Mouse (Mus musculus): ENCODE measurements at regions not wholly inside any gene's neighbourhood (a gene's known extent, or its start where the extent isn't known, plus 50 kb on each side); places are given as distances from the start of the nearest gene placed in this dataset.

GRCm38 (mm10) chr14:25392412-25392811 lies 66.6 kb upstream of the Zmiz1 start:
- DNase-seq (no peak), ATAC-seq (no peak)
- Histone ChIP-seq H3K9ac (no peak overlapping the region), H3K36me3 (ENCODE audit: insufficient read depth) (no peaks in the 10 kb centered on the region), H3K4me2 (ENCODE audit: low read depth) (no peak overlapping the region), H3K4me1 (ENCODE audit: insufficient read depth) (peaks cover 9% of the 10 kb centered on the region), H3K27me3 (ENCODE audit: insufficient read depth, low read length) (no peaks in the 10 kb centered on the region), H3K9me3 (ENCODE audit: low read length) (no peaks in the 10 kb centered on the region), H3K4me3 (ENCODE audit: low read depth, low read length) (no peak overlapping the region), H3K27ac (ENCODE audit: low read depth, low read length) (no peak overlapping the region)
- no peak for TF ChIP-seq CTCF (IDR thresholded peaks at IDR 0.05; ENCODE audit: low read depth)
- WGBS = 77% methylated on average over 6 of the region's 6 CpGs

DNA sequence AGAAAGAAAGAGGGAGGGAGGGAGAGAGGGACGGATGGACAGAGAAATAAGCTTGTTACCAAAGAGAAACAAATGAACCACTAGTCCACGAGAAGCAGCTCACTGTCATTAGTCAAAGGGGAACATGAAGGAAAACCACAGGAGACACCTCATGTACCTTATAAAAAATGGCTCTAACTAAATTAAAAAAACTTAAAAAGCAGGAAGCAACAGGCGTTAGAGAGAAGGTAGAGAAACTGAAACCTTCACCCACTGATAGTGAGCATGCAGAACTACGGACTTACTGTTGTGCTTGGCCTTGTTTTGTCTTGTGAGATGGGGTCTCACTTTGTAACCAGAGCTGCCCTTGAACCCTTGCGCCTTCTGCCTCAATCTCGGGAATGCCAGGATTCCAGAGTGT lies 66.0 kb upstream of the Zmiz1 start:
- H3K4me1 ChIP-seq (ENCODE audit: insufficient read depth) = peaks cover 9% of the 10 kb centered on the region
- WGBS = 81% methylated on average over 6 of the region's 6 CpGs
- H3K4me3 ChIP-seq (ENCODE audit: low read depth, low read length) = no peak overlapping the region
- H3K27me3 ChIP-seq (ENCODE audit: insufficient read depth, low read length) = no peaks in the 10 kb centered on the region
- no peak overlapping the region for H3K4me2 ChIP-seq (ENCODE audit: low read depth)
- no peak for TF ChIP-seq CTCF (IDR thresholded peaks at IDR 0.05; ENCODE audit: low read depth)
- H3K27ac ChIP-seq (ENCODE audit: low read depth, low read length) = no peak overlapping the region
- ATAC-seq (no peak), DNase-seq (no peak)
- H3K9me3 ChIP-seq (ENCODE audit: low read length) = no peaks in the 10 kb centered on the region
- no peak overlapping the region for H3K9ac ChIP-seq
- H3K36me3 ChIP-seq (ENCODE audit: insufficient read depth) = no peaks in the 10 kb centered on the region

DNA sequence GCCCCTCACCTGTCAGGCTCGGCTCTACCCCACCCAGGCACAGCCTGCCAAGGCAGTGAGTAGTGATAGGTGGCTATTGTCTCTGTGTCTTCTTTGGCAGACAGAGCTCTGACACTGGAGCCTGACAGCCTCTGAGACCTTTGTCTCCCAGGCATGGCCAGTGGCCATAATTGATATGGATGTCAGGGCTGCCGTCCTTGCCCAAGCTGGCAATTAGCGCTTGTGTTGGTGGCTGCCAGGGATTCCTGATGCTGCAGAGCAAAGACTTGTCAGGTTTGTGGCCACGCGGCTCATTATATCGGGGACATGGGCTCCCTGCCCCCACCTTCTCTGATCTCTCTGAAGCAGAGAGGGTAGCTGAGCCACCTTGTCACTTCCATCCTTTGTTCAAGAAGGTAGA lies 64.1 kb upstream of the Zmiz1 start:
- H3K4me1 ChIP-seq (ENCODE audit: insufficient read depth) = peaks cover 9% of the 10 kb centered on the region
- H3K4me3 ChIP-seq (ENCODE audit: low read depth, low read length) = no peak overlapping the region
- H3K27me3 ChIP-seq (ENCODE audit: insufficient read depth, low read length) = no peaks in the 10 kb centered on the region
- no peaks in the 10 kb centered on the region for H3K9me3 ChIP-seq (ENCODE audit: low read length)
- no peak for TF ChIP-seq CTCF (IDR thresholded peaks at IDR 0.05; ENCODE audit: low read depth)
- no peaks in the 10 kb centered on the region for H3K36me3 ChIP-seq (ENCODE audit: insufficient read depth)
- H3K27ac ChIP-seq (ENCODE audit: low read depth, low read length) = no peak overlapping the region
- DNase-seq (no peak), ATAC-seq (no peak)
- H3K9ac ChIP-seq = no peak overlapping the region
- WGBS = 40% methylated on average over 6 of the region's 6 CpGs
- no peak overlapping the region for H3K4me2 ChIP-seq (ENCODE audit: low read depth)

DNA sequence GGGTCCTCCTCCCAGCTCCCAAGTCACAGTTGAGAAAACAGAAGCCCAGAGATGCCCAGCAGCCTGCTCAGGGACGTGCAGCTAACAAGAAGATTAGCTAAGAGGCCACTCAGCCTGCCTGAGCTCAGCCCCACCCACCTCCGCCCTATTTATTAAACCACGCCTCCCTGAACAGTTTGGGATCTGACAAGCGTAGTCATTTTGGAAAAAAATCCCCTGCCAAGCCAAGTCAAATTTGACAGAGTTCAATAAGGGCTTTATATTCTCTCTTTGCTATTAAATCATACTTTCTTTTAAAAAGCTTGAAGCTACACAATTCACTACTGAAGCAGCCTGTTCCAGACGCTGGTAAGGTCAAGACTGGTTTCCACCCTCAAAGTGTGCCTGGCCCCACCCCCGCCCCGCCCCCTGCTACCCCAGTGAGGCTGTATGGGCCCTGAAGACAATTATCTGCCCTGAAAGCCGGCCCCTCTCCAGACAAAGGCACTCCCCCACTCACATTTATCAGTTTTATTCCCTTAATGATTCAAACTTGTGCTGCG lies 61.9 kb upstream of the Zmiz1 start:
- DNase-seq (peak; percentile 35), ATAC-seq (peak; percentile 76)
- peak overlapping the region; percentile 66; the same call in 1 of the 2 replicates for H3K27ac ChIP-seq (ENCODE audit: low read depth, low read length)
- no peak for TF ChIP-seq CTCF (IDR thresholded peaks at IDR 0.05; ENCODE audit: low read depth)
- no peaks in the 10 kb centered on the region for H3K36me3 ChIP-seq (ENCODE audit: insufficient read depth)
- H3K9ac ChIP-seq = no peak overlapping the region
- WGBS = 3% methylated on average over 9 of the region's 9 CpGs
- H3K4me2 ChIP-seq (ENCODE audit: low read depth) = no peak overlapping the region
- no peaks in the 10 kb centered on the region for H3K9me3 ChIP-seq (ENCODE audit: low read length)
- H3K4me1 ChIP-seq (ENCODE audit: insufficient read depth) = peaks cover 6% of the 10 kb centered on the region
- H3K4me3 ChIP-seq (ENCODE audit: low read depth, low read length) = no peak overlapping the region
- no peaks in the 10 kb centered on the region for H3K27me3 ChIP-seq (ENCODE audit: insufficient read depth, low read length)

DNA sequence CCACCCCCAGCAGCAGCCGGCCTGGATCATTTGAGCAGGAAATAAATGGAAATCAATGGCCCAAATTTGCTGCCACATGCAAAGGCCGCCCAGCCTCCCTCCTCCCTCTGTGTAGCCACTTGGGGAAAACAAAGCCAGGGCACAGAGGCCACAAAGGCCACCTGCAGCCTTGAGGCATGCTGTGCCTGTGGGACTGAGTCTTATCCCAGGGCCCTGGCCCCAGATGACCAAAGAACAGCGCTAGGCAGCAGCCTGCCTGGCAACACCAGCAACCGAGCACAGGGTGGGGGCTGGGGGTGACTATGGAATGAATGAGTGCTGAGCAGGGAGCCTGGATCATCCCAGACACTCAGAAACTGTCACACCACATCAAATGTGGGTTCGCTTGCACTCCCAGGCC lies 61.2 kb upstream of the Zmiz1 start:
- 16% methylated on average over 5 of the region's 5 CpGs for WGBS
- no peak overlapping the region for H3K9ac ChIP-seq
- no peaks in the 10 kb centered on the region for H3K36me3 ChIP-seq (ENCODE audit: insufficient read depth)
- peak; percentile 58; the same call in 1 of the 2 replicates for ATAC-seq
- H3K4me1 ChIP-seq (ENCODE audit: insufficient read depth) = peaks cover 6% of the 10 kb centered on the region
- H3K4me2 ChIP-seq (ENCODE audit: low read depth) = no peak overlapping the region
- H3K27me3 ChIP-seq (ENCODE audit: insufficient read depth, low read length) = no peaks in the 10 kb centered on the region
- peak; percentile 16 for DNase-seq
- peak overlapping the region; percentile 66; the same call in 1 of the 2 replicates for H3K27ac ChIP-seq (ENCODE audit: low read depth, low read length)
- H3K4me3 ChIP-seq (ENCODE audit: low read depth, low read length) = no peak overlapping the region
- H3K9me3 ChIP-seq (ENCODE audit: low read length) = no peaks in the 10 kb centered on the region
- TF ChIP-seq CTCF (IDR thresholded peaks at IDR 0.05; ENCODE audit: low read depth) = no peak

GRCm38 (mm10) chr14:25398745-25399144 lies 60.2 kb upstream of the Zmiz1 start:
- Histone ChIP-seq H3K36me3 (ENCODE audit: insufficient read depth) (no peaks in the 10 kb centered on the region), H3K27me3 (ENCODE audit: insufficient read depth, low read length) (no peaks in the 10 kb centered on the region), H3K4me1 (ENCODE audit: insufficient read depth) (peaks cover 6% of the 10 kb centered on the region), H3K9ac (no peak overlapping the region), H3K4me2 (ENCODE audit: low read depth) (no peak overlapping the region), H3K9me3 (ENCODE audit: low read length) (no peaks in the 10 kb centered on the region), H3K27ac (ENCODE audit: low read depth, low read length) (no peak overlapping the region), H3K4me3 (ENCODE audit: low read depth, low read length) (no peak overlapping the region)
- DNase-seq (no peak), ATAC-seq (no peak)
- TF ChIP-seq CTCF (IDR thresholded peaks at IDR 0.05; ENCODE audit: low read depth) = no peak
- WGBS = 87% methylated on average over 5 of the region's 5 CpGs

- WGBS = 91% methylated on average over 3 of the region's 3 CpGs
Measured at GRCm38 (mm10) chr14:25399286-25399685, 59.7 kb upstream of the Zmiz1 start.

More at GRCm38 (mm10) chr14:25399286-25399685, 59.7 kb upstream of the Zmiz1 start:
- Histone ChIP-seq H3K4me1 (ENCODE audit: insufficient read depth) (peaks cover 6% of the 10 kb centered on the region), H3K9ac (no peak overlapping the region), H3K27ac (ENCODE audit: low read depth, low read length) (no peak overlapping the region), H3K36me3 (ENCODE audit: insufficient read depth) (no peaks in the 10 kb centered on the region), H3K9me3 (ENCODE audit: low read length) (no peaks in the 10 kb centered on the region), H3K4me2 (ENCODE audit: low read depth) (no peak overlapping the region), H3K27me3 (ENCODE audit: insufficient read depth, low read length) (no peaks in the 10 kb centered on the region), H3K4me3 (ENCODE audit: low read depth, low read length) (no peak overlapping the region)
- DNase-seq (no peak), ATAC-seq (no peak)
- TF ChIP-seq CTCF (IDR thresholded peaks at IDR 0.05; ENCODE audit: low read depth) = no peak

Data from forebrain, postnatal 0 days (tissue).